ENCODE assay signal across 22 mouse cellular contexts in genomic region chr1:52855904-52856601, GRCm38 (mm10). TPM values are rescaled to one million over a fixed set of nuclear protein-coding genes. Genes with fewer than 3 reads are reported as not detected.
DNase-seq lines count a peak whose midpoint lies in the region; ATAC-seq and TF ChIP-seq lines count a peak whose summit lies in the region.
"Had no signal": no experiment of that assay in that cellular context is flagged by ENCODE, and none has a peak within 500 bp of the region (broad histone marks: within the 10 kb centered on the region; RNA-seq: fewer than 3 reads in every experiment).

No protein-coding gene starts in this region.

- DNase-seq in 3134 (ENCODE audit: extremely low read depth, insufficient read length, low spot score) (peak; percentile 17), CH12.LX (ENCODE audit: extremely low read depth) (peak; percentile 48)
- peak; percentile 7 for DNase-seq in CD4-positive helper T cell, adult 2 months (ENCODE audit: low read depth, low spot score)
- DNase-seq in left cerebral cortex, adult 9 months (ENCODE audit: low spot score in 2 of 2): no peak
- no peak for DNase-seq in thymus, postnatal 25 days
- no peak for DNase-seq in cerebellum, adult 8-10 months
- DNase-seq: adrenal gland, adult 8-10 months; adrenal gland, postnatal 25 days; cerebellum, adult 11-12 months; cerebellum, adult 9-10 months; cerebellum, postnatal 14 days; forebrain, postnatal 0 days; gastrocnemius, adult 2 months; gastrocnemius, postnatal 14 days; heart, adult 11 months had no signal

- no peaks in the 10 kb centered on the region for H3K9me3 ChIP-seq in CH12.LX (replicated peaks; ENCODE audit: low read length)
- H3K9me3 ChIP-seq: forebrain, embryonic 10.5 days; hindbrain, embryonic 13.5 days had no signal

- TF ChIP-seq EP300 in CH12.LX (IDR thresholded peaks at IDR 0.05; ENCODE audit: low read length): peak; percentile 54

- peaks cover 3 to 21% of the 10 kb centered on the region in 2 experiments for H3K36me3 ChIP-seq in CH12.LX (replicated peaks in 1 of 2; ENCODE audit: control insufficient read depth in 1 of 2, insufficient read depth in 1 of 2, low read length in 1 of 2)
- H3K36me3 ChIP-seq: forebrain, embryonic 10.5 days had no signal

- no peak overlapping the region for H3K4me3 ChIP-seq in CH12.LX (replicated peaks in 1 of 3; ENCODE audit: low read depth in 2 of 3, low read length in 2 of 3, poor library complexity in 1 of 3)
- H3K4me3 ChIP-seq: forebrain, embryonic 10.5 days; gastrocnemius, adult 2 months; hindbrain, embryonic 13.5 days had no signal

- no peak overlapping the region for H3K4me2 ChIP-seq in CH12.LX (ENCODE audit: insufficient read depth, low read depth, poor library complexity, severe bottlenecking)
- H3K4me2 ChIP-seq: heart, embryonic 11.5 days; hindbrain, embryonic 13.5 days had no signal

- in situ Hi-C loops in CH12.LX (cut with MboI; ENCODE audit: low pct_ligation_motif_present, low pct_unique_long_range_greater_than_20kb, low sequenced_read_pairs): loop anchor here (25.0 kb wide), 1 partner anchor 219 kb away; the partner anchor contains the start of gene Nemp2

- H3K79me2 ChIP-seq in CH12.LX (replicated peaks; ENCODE audit: control insufficient read depth, extremely low read depth, insufficient read depth, poor library complexity, severe bottlenecking): no peaks in the 10 kb centered on the region

- ATAC-seq in inflammation-experienced regulatory T-cells, adult 6 months: peak; percentile 48
- ATAC-seq: forebrain, embryonic 14.5 days; forebrain, postnatal 0 days; hindbrain, embryonic 16.5 days; intestine, postnatal 0 days had no signal

- no peak for TF ChIP-seq CTCF in CH12.LX (conservative IDR thresholded peaks at IDR 0.05 in 1 of 2, IDR thresholded peaks at IDR 0.05 in 1 of 2; ENCODE audit: low read depth in 2 of 2, low read length in 2 of 2)

- dilution Hi-C loops in CH12.LX (cut with MboI; ENCODE audit: extremely low pct_ligation_motif_present, extremely low pct_unique_long_range_greater_than_20kb, low sequenced_read_pairs): no loop called here

- H3K9ac ChIP-seq in CH12.LX (ENCODE audit: insufficient read depth, low read depth): no peak overlapping the region
- H3K9ac ChIP-seq: forebrain, postnatal 0 days; hindbrain, embryonic 13.5 days had no signal

- TF ChIP-seq RAD21 in CH12.LX (IDR thresholded peaks at IDR 0.05; ENCODE audit: low read depth, low read length): no peak

- TF ChIP-seq POLR2A in CH12.LX (IDR thresholded peaks at IDR 0.05; ENCODE audit: low read depth, low read length): no peak

- H3K27me3 ChIP-seq in CH12.LX (replicated peaks): no peaks in the 10 kb centered on the region
- H3K27me3 ChIP-seq: hindbrain, embryonic 13.5 days had no signal

- no peak overlapping the region for H3K27ac ChIP-seq in CH12.LX (ENCODE audit: insufficient read depth, low read depth)
- H3K27ac ChIP-seq: forebrain, embryonic 10.5 days; gastrocnemius, adult 2 months; hindbrain, embryonic 13.5 days had no signal

- peaks cover 0 to 6% of the 10 kb centered on the region in 2 experiments; a peak in 1 of 4 replicates for H3K4me1 ChIP-seq in CH12.LX (ENCODE audit: control insufficient read depth in 1 of 2, insufficient read depth in 2 of 2)
- H3K4me1 ChIP-seq: forebrain, embryonic 10.5 days; hindbrain, embryonic 13.5 days had no signal

TF ChIP-seq in CH12.LX, 34 proteins besides CTCF, POLR2A, EP300 and RAD21:
- TF ChIP-seq UBTF (IDR thresholded peaks at IDR 0.05; ENCODE audit: low read depth, low read length) (no peak), BHLHE40 (IDR thresholded peaks at IDR 0.05; ENCODE audit: low read depth, low read length) (no peak), KAT2A (IDR thresholded peaks at IDR 0.05; ENCODE audit: insufficient replicate concordance, low read length) (no peak), ZNF384 (IDR thresholded peaks at IDR 0.05; ENCODE audit: low read depth, low read length) (peak; percentile 90), ZMIZ1 (IDR thresholded peaks at IDR 0.05; ENCODE audit: low read depth, low read length) (no peak), ZKSCAN1 (IDR thresholded peaks at IDR 0.05; ENCODE audit: borderline replicate concordance, low read depth, low read length) (no peak), RCOR1 (conservative IDR thresholded peaks at IDR 0.05; ENCODE audit: low read depth, low read length) (no peak), MAFK (IDR thresholded peaks at IDR 0.05; ENCODE audit: insufficient replicate concordance, low read length) (no peak), IRF4 (IDR thresholded peaks at IDR 0.05; ENCODE audit: low read depth, low read length) (peak; percentile 72; the same call in 1 of the 2 replicates), MEF2A (IDR thresholded peaks at IDR 0.05; ENCODE audit: borderline replicate concordance, low read depth, low read length) (no peak), HCFC1 (IDR thresholded peaks at IDR 0.05; ENCODE audit: low read depth, low read length) (no peak), SIN3A (IDR thresholded peaks at IDR 0.05; ENCODE audit: low read length) (no peak), MAX (IDR thresholded peaks at IDR 0.05; ENCODE audit: low read length) (no peak), TCF12 (IDR thresholded peaks at IDR 0.05; ENCODE audit: low read depth, low read length) (no peak), SMC3 (IDR thresholded peaks at IDR 0.05; ENCODE audit: low read depth, low read length) (no peak), USF1 (IDR thresholded peaks at IDR 0.05; ENCODE audit: low read depth, low read length) (no peak), ELF1 (IDR thresholded peaks at IDR 0.05; ENCODE audit: low read depth, low read length) (no peak), JUND (conservative IDR thresholded peaks at IDR 0.05; ENCODE audit: low read depth, low read length) (peak; percentile 32; the same call in 1 of the 2 replicates), PAX5 (IDR thresholded peaks at IDR 0.05; ENCODE audit: low read length) (no peak)

RNA-seq across cellular contexts. Expression of gene Hibch, which starts 11.3 kb away (rescaled TPM):
- total RNA-seq in CH12.LX (2012; rRNA removed) (14.5 and 17.1 TPM in 2 replicates), CH12.LX (2014; rRNA removed) (31.9 and 32.3 TPM in 2 replicates)
- polyA plus RNA-seq in CH12.LX (2012; ENCODE audit: insufficient read length, low read depth): 20.6 and 32.1 TPM in 2 replicates
- polyA plus RNA-seq in inflammation-experienced regulatory T-cells, adult 6 months (2017; shearing (Covaris generic)): 10 to 100 TPM; 28.0 to 33.2 (median 32.3) TPM

RNA-seq across cellular contexts. Expression of gene Inpp1, which starts 38.6 kb away (rescaled TPM):
- 13.6 and 14.8 TPM in 2 replicates for total RNA-seq in CH12.LX (2012; rRNA removed)
- total RNA-seq in CH12.LX (2014; rRNA removed): 10.0 and 13.0 TPM in 2 replicates
- 9.2 and 10.5 TPM in 2 replicates for polyA plus RNA-seq in CH12.LX (2012; ENCODE audit: insufficient read length, low read depth)
- polyA plus RNA-seq in inflammation-experienced regulatory T-cells, adult 6 months (2017; shearing (Covaris generic)): 100 to 1,000 TPM in 2 of 3 experiments, 10 to 100 TPM in 1; 96.3 to 126 (median 110) TPM

Comparison
In these comparisons a context has a peak if more than half of its experiments do, and no peak if none do; other contexts are left out.
1. DNase-seq: peak in 3134 (single experiment), CD4-positive helper T cell, adult 2 months (single experiment) and CH12.LX (single experiment); none in left cerebral cortex, adult 9 months (0 of 2), thymus, postnatal 25 days (single experiment) and cerebellum, adult 8-10 months (single experiment).